Mouse (Mus musculus) midbrain, embryonic 13.5 days (tissue): ENCODE data around the gene Eif2d. TPM values are rescaled to one million over a fixed set of nuclear protein-coding genes. Genes with fewer than 3 reads are reported as not detected.

ENCODE experiments used
- ATAC-seq: fragments of 200-750 bp; cut with Nextera tagmentation; 2 replicates; pipeline ENCODE4 v1.8.0; 2017; ENCODE audit warnings: mild to moderate bottlenecking, moderate TSS enrichment, moderate library complexity
- H3K27ac ChIP-seq: fragments of 300-500 bp; sonication (generic); 2 replicates; pipeline ENCODE4 v1.5.1; 2015; ENCODE audit warnings: inconsistent platforms, mild to moderate bottlenecking, moderate library complexity
- H3K27me3 ChIP-seq: fragments of 300-500 bp; sonication (generic); 2 replicates; pipeline ENCODE4 v1.6.1; 2015; ENCODE audit warnings: mild to moderate bottlenecking, inconsistent platforms
- H3K36me3 ChIP-seq: fragments of 300-500 bp; sonication (generic); 2 replicates; pipeline ENCODE4 v1.6.1; 2015; ENCODE audit warnings: mild to moderate bottlenecking, inconsistent platforms
- H3K4me1 ChIP-seq: fragments of 300-500 bp; sonication (generic); replicated peaks from 2 replicates; pipeline ENCODE4 v1.6.1; 2015; ENCODE audit warnings: inconsistent platforms
- H3K4me2 ChIP-seq: fragments of 300-500 bp; sonication (generic); replicated peaks from 2 replicates; pipeline ENCODE4 v1.6.1; 2015; ENCODE audit warnings: moderate library complexity, mild to moderate bottlenecking, inconsistent platforms
- H3K4me3 ChIP-seq: fragments of 300-500 bp; sonication (generic); replicated peaks from 2 replicates; pipeline ENCODE4 v1.5.1; 2015; ENCODE audit warnings: mild to moderate bottlenecking, inconsistent platforms
- H3K9ac ChIP-seq: fragments of 300-500 bp; sonication (generic); replicated peaks from 2 replicates; pipeline ENCODE4 v1.6.1; 2015; ENCODE audit warnings: mild to moderate bottlenecking, inconsistent platforms
- H3K9me3 ChIP-seq: fragments of 300-500 bp; sonication (generic); 2 replicates; pipeline ENCODE4 v1.6.1; 2016; ENCODE audit warnings: mild to moderate bottlenecking, inconsistent platforms
- WGBS: fragments of 180-500 bp; shearing (Covaris S2); methylation state at CpG from one replicate; pipeline ENCODE4 v1.1.7; 2015; 5-methylcytosine and 5-hydroxymethylcytosine counted together
- polyA plus RNA-seq: library from polyadenylated mRNA; unstranded; fragments of >200 nt; fragmentation: Nextera tagmentation; extraction: Ambion mirVana; gene quantifications from 2 replicates; pipeline ENCODE4 v1.2.1, GENCODE M21; 2015

Eif2d gene
- polyA plus RNA-seq, 1 experiment from 2014 or later = 53.8 TPM

DNA sequence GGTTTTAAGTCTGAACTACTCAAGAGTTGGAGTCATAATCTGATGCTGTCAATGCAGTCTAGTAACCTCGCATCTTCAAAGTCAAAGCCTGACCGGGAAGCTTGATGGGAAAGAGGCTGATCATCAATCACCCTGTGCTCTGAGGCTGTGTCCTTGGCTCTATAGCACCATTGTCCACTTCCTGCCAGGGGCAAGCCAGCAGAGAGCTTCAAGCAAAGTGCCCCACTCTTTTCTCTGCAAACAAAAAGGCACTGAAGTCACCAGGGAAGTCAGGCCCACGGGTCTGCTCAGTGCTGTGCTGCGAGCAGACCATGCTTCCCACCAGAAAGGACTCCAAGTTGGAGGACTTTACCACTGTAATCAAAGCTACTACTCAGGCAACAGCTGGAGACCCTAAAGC is 24.3 kb downstream of the Eif2d start:
- H3K4me2 ChIP-seq = no peak overlapping the region
- H3K4me3 ChIP-seq = no peak overlapping the region
- no peaks in the 10 kb centered on the region for H3K27me3 ChIP-seq
- no peaks in the 10 kb centered on the region for H3K4me1 ChIP-seq
- H3K36me3 ChIP-seq = peaks cover 77% of the 10 kb centered on the region
- WGBS = 89% methylated on average over 4 of the region's 4 CpGs
- ATAC-seq = no peak
- no peak overlapping the region for H3K27ac ChIP-seq
- H3K9me3 ChIP-seq = no peaks in the 10 kb centered on the region
- no peak overlapping the region for H3K9ac ChIP-seq

DNA sequence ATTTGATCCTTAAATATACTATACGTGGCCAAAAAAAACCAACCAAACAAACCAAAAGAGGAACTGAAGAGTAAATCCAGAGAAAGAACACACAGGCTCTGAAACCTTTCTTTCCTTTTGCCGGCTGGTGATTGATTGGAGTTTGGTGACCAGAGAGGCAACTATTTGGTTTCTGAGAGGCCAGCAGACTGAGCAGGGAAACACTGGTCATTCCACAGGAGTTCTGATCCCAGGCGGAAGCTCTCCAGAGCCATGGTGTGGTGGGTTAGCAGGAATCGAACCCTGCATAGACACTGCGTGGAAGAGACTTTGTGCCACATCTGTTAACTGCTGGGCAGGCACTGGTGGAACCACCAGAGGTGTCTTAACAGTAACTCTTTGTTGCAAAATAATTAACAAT is 25.1 kb downstream of the Eif2d start:
- H3K4me1 ChIP-seq = no peaks in the 10 kb centered on the region
- H3K27ac ChIP-seq = no peak overlapping the region
- no peaks in the 10 kb centered on the region for H3K9me3 ChIP-seq
- H3K9ac ChIP-seq = no peak overlapping the region
- WGBS = 90% methylated on average over 5 of the region's 5 CpGs
- H3K4me2 ChIP-seq = no peak overlapping the region
- H3K36me3 ChIP-seq = peaks cover 69% of the 10 kb centered on the region
- H3K4me3 ChIP-seq = no peak overlapping the region
- ATAC-seq = no peak
- no peaks in the 10 kb centered on the region for H3K27me3 ChIP-seq

DNA sequence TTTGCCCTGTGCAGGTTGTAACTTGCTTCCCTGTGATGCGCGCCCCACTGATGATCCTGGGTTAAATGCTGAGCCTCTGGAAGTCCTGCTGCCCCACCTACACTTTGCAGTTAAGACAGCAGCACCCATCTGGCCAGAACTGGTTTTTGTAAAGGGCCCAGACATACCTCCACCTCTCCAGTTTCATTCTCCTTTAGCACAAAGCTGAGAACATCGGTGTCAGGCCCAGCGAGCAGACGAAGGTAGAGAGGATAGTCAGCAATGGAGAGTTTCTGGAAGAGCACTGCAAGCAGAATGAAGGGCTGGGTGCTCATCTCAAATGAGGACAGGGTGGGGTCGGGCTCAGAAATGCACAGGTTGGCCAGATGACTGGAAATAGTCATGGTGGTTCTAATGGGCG is 27.4 kb downstream of the Eif2d start:
- peaks cover 47% of the 10 kb centered on the region for H3K36me3 ChIP-seq
- H3K4me2 ChIP-seq = no peak overlapping the region
- H3K9ac ChIP-seq = no peak overlapping the region
- WGBS = 94% methylated on average over 7 of the region's 7 CpGs
- H3K27me3 ChIP-seq = no peaks in the 10 kb centered on the region
- no peak for ATAC-seq
- no peaks in the 10 kb centered on the region for H3K9me3 ChIP-seq
- H3K27ac ChIP-seq = no peak overlapping the region
- no peak overlapping the region for H3K4me3 ChIP-seq
- no peaks in the 10 kb centered on the region for H3K4me1 ChIP-seq

DNA sequence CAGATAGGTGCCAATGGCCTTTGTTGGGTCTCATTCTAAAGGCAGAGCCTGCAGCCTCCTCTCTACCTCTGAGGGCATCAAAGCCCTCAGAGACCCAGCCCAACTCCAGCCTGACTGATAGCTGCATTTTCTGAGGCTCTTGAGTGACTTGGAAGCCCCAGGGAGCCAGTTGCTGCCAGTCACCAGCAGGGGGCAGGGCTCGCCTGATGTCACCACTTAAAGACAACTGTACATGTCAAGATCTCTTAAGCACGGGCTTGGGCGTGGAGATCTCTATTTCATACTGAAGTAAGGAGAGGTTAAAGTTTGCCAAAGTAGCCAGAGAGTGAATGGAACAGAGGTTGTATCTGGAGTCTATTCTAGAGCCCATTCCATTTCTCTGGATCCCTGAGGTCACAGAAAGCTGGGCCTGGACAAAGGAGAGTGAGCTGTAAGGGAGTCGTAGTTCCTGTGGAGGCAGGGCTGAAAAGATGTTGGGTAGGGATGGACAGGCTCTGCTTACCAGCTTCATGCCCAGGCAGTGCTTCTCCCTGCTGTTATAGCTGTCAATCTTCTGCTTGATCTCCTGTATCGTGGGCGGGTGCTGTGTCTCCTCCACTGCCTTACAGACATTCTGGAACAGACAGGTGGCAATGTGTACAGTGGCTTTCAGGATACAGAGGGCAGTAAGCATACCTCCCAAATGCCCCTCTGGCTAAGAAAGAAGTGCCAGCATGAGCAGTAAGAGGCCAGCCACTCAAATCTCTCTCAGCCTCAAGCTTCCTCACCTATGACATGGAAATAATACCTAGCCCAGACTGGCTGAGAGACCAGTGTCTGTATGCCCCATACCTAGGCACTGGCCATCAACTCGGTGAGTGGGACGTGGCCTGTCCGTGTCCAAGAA is 28.9 kb downstream of the Eif2d start:
- peak; percentile 69 for ATAC-seq
- H3K9me3 ChIP-seq = no peaks in the 10 kb centered on the region
- no peak overlapping the region for H3K27ac ChIP-seq
- H3K4me2 ChIP-seq = no peak overlapping the region
- peaks cover 32% of the 10 kb centered on the region for H3K36me3 ChIP-seq
- no peaks in the 10 kb centered on the region for H3K27me3 ChIP-seq
- H3K4me1 ChIP-seq = no peaks in the 10 kb centered on the region
- WGBS = 62% methylated on average over 9 of the region's 9 CpGs
- no peak overlapping the region for H3K9ac ChIP-seq
- H3K4me3 ChIP-seq = no peak overlapping the region

DNA sequence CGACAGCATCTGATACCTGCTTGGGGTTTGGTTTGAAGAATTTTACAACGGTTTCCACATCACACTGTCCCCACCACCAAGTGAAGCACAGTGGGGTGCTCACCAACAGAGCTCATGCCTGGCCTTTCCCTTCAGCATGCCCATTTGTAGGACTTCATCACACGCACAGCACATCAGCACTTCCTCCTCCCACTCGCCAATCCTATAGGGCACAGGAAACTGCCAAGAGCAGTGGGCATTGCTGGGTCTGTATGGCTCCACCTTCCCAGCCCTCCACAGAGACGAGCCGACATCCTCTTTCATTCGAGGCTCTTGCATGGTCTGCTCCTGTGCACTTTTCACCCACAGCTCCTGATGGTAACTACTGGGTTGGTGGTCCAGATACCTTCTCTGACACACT is 30.2 kb downstream of the Eif2d start:
- Histone ChIP-seq H3K4me2 (no peak overlapping the region), H3K9ac (no peak overlapping the region), H3K9me3 (no peaks in the 10 kb centered on the region), H3K27ac (no peak overlapping the region), H3K4me1 (no peaks in the 10 kb centered on the region), H3K36me3 (peaks cover 19% of the 10 kb centered on the region), H3K4me3 (no peak overlapping the region), H3K27me3 (no peaks in the 10 kb centered on the region)
- WGBS = 92% methylated on average over 7 of the region's 7 CpGs
- ATAC-seq = no peak

DNA sequence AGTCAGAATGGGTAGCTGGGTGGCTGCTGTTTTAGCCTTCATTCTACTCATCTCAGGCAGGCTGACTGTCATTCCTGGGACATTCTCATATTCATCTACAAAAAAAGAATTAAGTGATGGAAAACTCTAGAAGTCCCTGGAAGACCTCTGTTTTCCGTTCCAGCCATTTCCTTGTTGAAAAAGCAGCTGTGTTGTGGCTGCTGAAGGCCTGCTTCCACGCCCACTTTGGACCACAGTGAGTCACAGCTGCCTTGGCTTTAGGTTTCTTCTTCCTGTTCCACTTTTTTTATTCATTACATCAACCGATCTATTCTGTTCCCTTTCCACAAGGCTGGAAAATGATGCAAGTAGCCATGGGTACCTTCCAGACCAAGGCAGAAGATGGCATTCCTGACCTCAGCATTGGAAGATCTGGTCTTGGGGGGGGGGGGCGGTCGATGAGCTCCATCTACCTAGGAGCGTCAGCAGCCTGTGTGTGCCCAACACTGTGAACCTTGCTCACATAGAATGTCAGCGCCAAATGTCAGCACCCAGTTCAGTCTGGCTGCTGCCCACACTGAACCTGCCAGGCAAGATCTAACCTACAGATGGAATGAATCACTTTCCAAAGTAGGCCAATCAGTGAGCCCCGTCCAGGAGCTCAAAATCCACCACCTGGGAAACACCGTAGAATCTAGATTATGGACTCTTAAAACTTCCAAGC is 31.4 kb downstream of the Eif2d start:
- no peak for ATAC-seq
- Histone ChIP-seq H3K4me2 (no peak overlapping the region), H3K9me3 (no peaks in the 10 kb centered on the region), H3K27me3 (no peaks in the 10 kb centered on the region), H3K4me3 (no peak overlapping the region), H3K27ac (no peak overlapping the region), H3K36me3 (peaks cover 11% of the 10 kb centered on the region), H3K9ac (no peak overlapping the region), H3K4me1 (no peaks in the 10 kb centered on the region)
- 92% methylated on average over 9 of the region's 9 CpGs for WGBS

DNA sequence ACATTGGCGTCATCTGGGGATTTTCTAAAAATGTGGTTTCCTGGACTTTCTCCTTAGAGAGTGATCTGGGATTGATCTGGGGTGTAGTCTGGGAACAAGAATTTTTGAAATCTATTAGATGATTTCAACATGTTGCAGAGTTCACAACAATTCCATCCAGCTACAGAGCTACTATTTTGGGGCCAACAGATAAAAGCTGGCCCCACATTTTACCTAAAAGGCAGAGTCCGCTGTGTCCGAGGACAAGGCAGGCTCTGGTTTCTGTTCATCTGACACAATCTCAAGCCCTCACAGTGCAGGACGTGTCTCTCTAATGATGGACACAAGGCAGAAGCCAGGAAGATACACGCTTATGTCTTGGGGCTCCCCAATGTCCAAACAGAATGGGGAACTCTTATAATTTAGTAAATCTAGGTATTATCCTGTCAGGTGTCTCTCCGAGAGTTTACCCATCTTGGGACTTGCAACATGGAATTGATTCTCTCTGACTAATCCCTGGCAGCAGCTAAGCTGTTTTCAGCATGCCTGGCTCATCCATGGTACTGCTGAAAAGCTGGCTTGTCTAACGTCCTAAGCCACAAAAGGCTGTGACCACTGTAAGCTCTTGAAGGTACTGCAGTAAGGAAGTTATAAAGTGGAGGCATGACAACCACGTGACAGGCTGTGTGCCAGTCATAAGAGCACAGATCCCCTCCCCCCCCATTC is 32.1 kb downstream of the Eif2d start:
- Histone ChIP-seq H3K36me3 (peaks cover 4% of the 10 kb centered on the region; the same call in 1 of the 2 replicates), H3K27ac (no peak overlapping the region), H3K4me3 (no peak overlapping the region), H3K4me1 (no peaks in the 10 kb centered on the region), H3K27me3 (no peaks in the 10 kb centered on the region), H3K9me3 (no peaks in the 10 kb centered on the region), H3K4me2 (no peak overlapping the region), H3K9ac (no peak overlapping the region)
- ATAC-seq = no peak
- WGBS = 82% methylated on average over 8 of the region's 8 CpGs

DNA sequence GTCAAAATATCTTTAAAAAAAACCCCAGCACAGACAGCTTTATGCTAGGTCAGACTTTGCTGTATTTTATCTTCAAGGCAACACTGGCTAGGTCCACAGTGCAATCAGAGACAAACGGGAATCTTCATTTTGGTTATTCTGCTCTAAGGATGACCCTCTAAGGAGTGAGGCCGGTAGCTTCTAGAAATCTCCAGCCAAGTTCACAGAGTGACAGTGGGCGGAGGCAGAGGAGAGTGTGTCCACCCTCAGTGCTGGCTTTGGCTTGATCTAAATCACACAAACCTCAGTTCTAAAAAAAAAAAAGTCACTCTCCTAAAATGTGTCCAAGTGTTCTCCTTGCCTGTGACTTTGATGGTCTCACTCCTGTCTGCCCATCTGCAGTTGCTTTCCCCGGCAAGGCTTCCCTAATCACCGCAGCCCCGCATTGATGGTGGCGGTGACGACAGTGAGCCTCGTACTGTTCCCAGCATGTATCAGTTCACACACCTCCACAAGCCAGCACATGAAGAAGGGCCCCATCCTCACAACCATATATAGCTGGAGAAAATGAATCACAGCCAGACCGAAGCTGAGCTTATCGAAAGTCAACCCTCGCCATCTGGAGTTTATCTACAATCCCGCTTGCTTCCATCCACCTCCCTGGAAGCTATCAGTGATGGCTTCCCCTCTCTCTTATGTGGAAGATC is 33.0 kb downstream of the Eif2d start:
- Histone ChIP-seq H3K9me3 (no peaks in the 10 kb centered on the region), H3K27ac (no peak overlapping the region), H3K4me1 (no peaks in the 10 kb centered on the region), H3K27me3 (no peaks in the 10 kb centered on the region), H3K36me3 (no peaks in the 10 kb centered on the region), H3K9ac (no peak overlapping the region), H3K4me2 (no peak overlapping the region), H3K4me3 (no peak overlapping the region)
- 90% methylated on average over 13 of the region's 13 CpGs for WGBS
- ATAC-seq = no peak

DNA sequence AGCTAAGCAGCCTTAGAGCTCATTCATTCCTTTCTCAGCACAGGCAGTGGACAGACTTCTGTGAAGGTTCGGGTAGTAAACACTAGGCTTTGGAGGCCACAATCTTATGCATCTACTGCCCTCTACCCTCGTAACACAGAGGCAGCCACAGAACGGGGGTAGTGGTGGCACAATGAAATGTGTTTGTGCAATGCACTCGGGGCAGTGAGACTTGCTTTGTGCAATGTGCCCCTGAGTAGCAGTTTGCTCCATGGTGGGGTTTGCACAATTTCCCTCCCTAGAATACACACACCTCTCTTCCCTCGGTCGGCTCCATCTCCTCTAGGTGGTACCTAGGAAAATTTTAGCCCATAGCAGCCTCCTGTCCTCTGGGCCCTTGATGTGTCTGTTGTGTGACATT is 34.0 kb downstream of the Eif2d start:
- no peaks in the 10 kb centered on the region for H3K36me3 ChIP-seq
- no peaks in the 10 kb centered on the region for H3K4me1 ChIP-seq
- ATAC-seq = no peak
- no peak overlapping the region for H3K4me3 ChIP-seq
- H3K4me2 ChIP-seq = no peak overlapping the region
- no peak overlapping the region for H3K27ac ChIP-seq
- 73% methylated on average over 6 of the region's 6 CpGs for WGBS
- no peak overlapping the region for H3K9ac ChIP-seq
- H3K27me3 ChIP-seq = no peaks in the 10 kb centered on the region
- no peaks in the 10 kb centered on the region for H3K9me3 ChIP-seq

DNA sequence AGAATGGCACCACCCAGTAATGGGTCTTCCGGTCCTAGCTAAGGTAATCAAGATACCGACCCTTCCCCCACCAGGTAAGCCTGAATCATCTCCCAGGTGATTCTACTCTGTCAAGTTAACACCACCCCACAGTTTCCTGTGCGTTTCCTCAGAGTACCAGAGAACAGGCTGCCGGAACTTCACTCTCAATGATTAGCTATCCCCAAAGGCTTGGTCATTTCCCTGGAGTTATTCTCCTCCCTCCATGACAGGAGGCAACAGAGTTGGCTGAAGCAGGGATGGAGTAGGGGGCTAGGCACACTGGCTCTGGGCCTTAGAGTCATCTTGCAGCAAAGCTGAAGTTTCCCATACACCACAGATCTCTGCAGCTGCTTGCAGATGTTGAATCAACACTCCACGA is 34.9 kb downstream of the Eif2d start:
- Histone ChIP-seq H3K4me3 (no peak overlapping the region), H3K9me3 (no peaks in the 10 kb centered on the region), H3K4me2 (no peak overlapping the region), H3K9ac (no peak overlapping the region), H3K27me3 (no peaks in the 10 kb centered on the region), H3K27ac (no peak overlapping the region), H3K36me3 (no peaks in the 10 kb centered on the region), H3K4me1 (no peaks in the 10 kb centered on the region)
- no peak for ATAC-seq
- 94% methylated on average over 5 of the region's 5 CpGs for WGBS

DNA sequence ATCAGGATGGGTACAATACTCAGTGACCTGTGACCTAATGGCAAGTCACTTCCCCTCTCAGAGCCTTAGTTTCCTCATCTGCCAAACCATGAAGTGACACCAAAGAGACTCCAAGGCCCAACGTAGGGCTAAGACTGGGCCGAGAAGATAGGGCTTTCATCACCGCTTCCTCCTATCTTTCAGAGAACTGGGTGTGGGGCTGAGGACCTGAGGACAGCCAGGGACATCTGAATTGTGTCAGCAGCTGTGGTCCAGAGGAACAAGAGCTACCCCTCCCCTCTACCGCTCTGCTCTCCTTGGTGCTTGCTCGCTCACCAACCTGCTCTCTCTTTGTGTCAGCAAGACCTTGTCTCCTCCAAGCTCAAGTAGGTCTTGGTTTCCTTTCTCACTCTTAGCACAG is 35.7 kb downstream of the Eif2d start:
- 97% methylated on average over 5 of the region's 5 CpGs for WGBS
- Histone ChIP-seq H3K9me3 (no peaks in the 10 kb centered on the region), H3K4me2 (no peak overlapping the region), H3K9ac (no peak overlapping the region), H3K27me3 (no peaks in the 10 kb centered on the region), H3K4me1 (no peaks in the 10 kb centered on the region), H3K27ac (no peak overlapping the region), H3K36me3 (no peaks in the 10 kb centered on the region), H3K4me3 (no peak overlapping the region)
- no peak for ATAC-seq

DNA sequence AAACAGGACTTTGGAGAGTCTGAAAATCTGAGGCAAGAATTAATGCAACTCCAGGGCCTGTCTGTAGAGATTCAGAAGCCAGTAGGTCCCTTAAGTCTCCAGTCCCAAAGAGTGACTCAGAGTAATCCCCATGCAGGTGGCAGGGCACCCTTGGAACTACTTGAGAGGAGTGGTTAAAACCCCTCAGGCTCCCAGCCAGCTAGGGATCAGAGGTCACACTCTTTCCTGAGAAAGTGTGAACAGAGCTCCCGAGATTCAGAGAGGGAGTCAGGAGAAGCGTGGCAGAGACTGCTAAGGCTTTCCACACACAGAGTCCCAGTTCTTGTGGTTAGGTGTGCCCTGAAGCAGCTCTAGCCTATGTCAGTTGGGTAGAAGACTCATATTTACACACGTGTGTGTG is 40.8 kb downstream of the Eif2d start:
- Histone ChIP-seq H3K4me2 (no peak overlapping the region), H3K9me3 (no peaks in the 10 kb centered on the region), H3K36me3 (no peaks in the 10 kb centered on the region), H3K9ac (no peak overlapping the region), H3K27ac (no peak overlapping the region), H3K4me1 (no peaks in the 10 kb centered on the region), H3K27me3 (no peaks in the 10 kb centered on the region), H3K4me3 (no peak overlapping the region)
- 47% methylated on average over 3 of the region's 3 CpGs for WGBS
- no peak for ATAC-seq
